In genomic region chr1:134775631-134776030, GRCm38 (mm10) we compare ENCODE assay signal across 17 mouse cellular contexts.
DNase-seq lines count a peak whose midpoint lies in the region; ATAC-seq and TF ChIP-seq lines count a peak whose summit lies in the region.
"Had no signal": no experiment of that assay in that cellular context is flagged by ENCODE, and none has a peak within 500 bp of the region (broad histone marks: within the 10 kb centered on the region; RNA-seq: fewer than 3 reads in every experiment).

No protein-coding gene starts in this region.

- 58% methylated on average over 3 of the region's 3 CpGs for WGBS in heart, embryonic 12.5 days
- 31% methylated on average over 3 of the region's 3 CpGs for WGBS in lung, embryonic 14.5 days
- 30% methylated on average over 3 of the region's 3 CpGs for WGBS in intestine, embryonic 15.5 days
- 33% methylated on average over 3 of the region's 3 CpGs for WGBS in stomach, postnatal 0 days

- DNase-seq in heart, adult 11 months: peak; percentile 65
- DNase-seq in lung, embryonic 14.5 days: no peak
- DNase-seq in lung, postnatal 10 days: no peak
- DNase-seq in stomach, postnatal 0 days (ENCODE audit: low spot score): no peak
- DNase-seq in cerebellum, adult 11 months: no peak
- DNase-seq: cerebellum, adult 11-12 months; cerebellum, postnatal 36 days; heart, postnatal 36 days; right cerebral cortex, postnatal 4 days; thymus, postnatal 14 days had no signal

- no peak for ATAC-seq in heart, embryonic 12.5 days (ENCODE audit: insufficient number of reproducible peaks, low FRiP score)
- ATAC-seq in lung, embryonic 14.5 days (ENCODE audit: insufficient read depth): no peak
- no peak for ATAC-seq in intestine, embryonic 15.5 days
- ATAC-seq in stomach, postnatal 0 days (ENCODE audit: low FRiP score, low TSS enrichment): no peak
- ATAC-seq: forebrain, embryonic 16.5 days; lung, postnatal 0 days had no signal

- H3K27me3 ChIP-seq in heart, embryonic 12.5 days (replicated peaks): no peaks in the 10 kb centered on the region
- H3K27me3 ChIP-seq in lung, embryonic 14.5 days (ENCODE audit: insufficient read depth, low read length): no peaks in the 10 kb centered on the region
- no peaks in the 10 kb centered on the region for H3K27me3 ChIP-seq in intestine, embryonic 15.5 days (replicated peaks)
- no peaks in the 10 kb centered on the region for H3K27me3 ChIP-seq in stomach, postnatal 0 days (ENCODE audit: control insufficient read depth, insufficient read depth, low read length)
- H3K27me3 ChIP-seq: neural tube, embryonic 13.5 days had no signal

- no peaks in the 10 kb centered on the region for H3K9me3 ChIP-seq in heart, embryonic 12.5 days (replicated peaks)
- H3K9me3 ChIP-seq in lung, embryonic 14.5 days (ENCODE audit: low read depth, low read length): no peaks in the 10 kb centered on the region
- no peaks in the 10 kb centered on the region for H3K9me3 ChIP-seq in intestine, embryonic 15.5 days
- no peaks in the 10 kb centered on the region for H3K9me3 ChIP-seq in stomach, postnatal 0 days (ENCODE audit: control insufficient read depth, low read length)
- H3K9me3 ChIP-seq: neural tube, embryonic 13.5 days had no signal

- H3K4me1 ChIP-seq in heart, embryonic 12.5 days (replicated peaks): peaks cover 50% of the 10 kb centered on the region
- peaks cover 25% of the 10 kb centered on the region for H3K4me1 ChIP-seq in lung, embryonic 14.5 days (ENCODE audit: insufficient read depth)
- peaks cover 49% of the 10 kb centered on the region for H3K4me1 ChIP-seq in intestine, embryonic 15.5 days (replicated peaks)
- peaks cover 8% of the 10 kb centered on the region; the same call in 1 of the 2 replicates for H3K4me1 ChIP-seq in stomach, postnatal 0 days (replicated peaks; ENCODE audit: control insufficient read depth, insufficient read depth)

- H3K4me3 ChIP-seq in heart, embryonic 12.5 days: no peak overlapping the region
- H3K4me3 ChIP-seq in lung, embryonic 14.5 days (ENCODE audit: low read depth, low read length): no peak overlapping the region
- H3K4me3 ChIP-seq in intestine, embryonic 15.5 days (replicated peaks): no peak overlapping the region
- no peak overlapping the region for H3K4me3 ChIP-seq in stomach, postnatal 0 days (ENCODE audit: low read depth, low read length)
- H3K4me3 ChIP-seq: erythroblast, embryonic 14.5 days; left cerebral cortex, adult 2 months; neural tube, embryonic 13.5 days had no signal

- no peak for TF ChIP-seq CTCF in lung, embryonic 14.5 days (IDR thresholded peaks at IDR 0.05; ENCODE audit: low read depth)
- TF ChIP-seq CTCF in stomach, postnatal 0 days (IDR thresholded peaks at IDR 0.05; ENCODE audit: low read depth): no peak

- H3K9ac ChIP-seq in heart, embryonic 12.5 days: no peak overlapping the region
- no peak overlapping the region for H3K9ac ChIP-seq in lung, embryonic 14.5 days
- no peak overlapping the region for H3K9ac ChIP-seq in intestine, embryonic 15.5 days
- no peak overlapping the region for H3K9ac ChIP-seq in stomach, postnatal 0 days (ENCODE audit: low read length)

- H3K4me2 ChIP-seq in heart, embryonic 12.5 days: no peak overlapping the region
- no peak overlapping the region for H3K4me2 ChIP-seq in lung, embryonic 14.5 days
- no peak overlapping the region for H3K4me2 ChIP-seq in intestine, embryonic 15.5 days (replicated peaks)
- no peak overlapping the region for H3K4me2 ChIP-seq in stomach, postnatal 0 days (replicated peaks; ENCODE audit: low read depth)
- H3K4me2 ChIP-seq: neural tube, embryonic 13.5 days had no signal

- H3K27ac ChIP-seq in heart, embryonic 12.5 days (ENCODE audit: poor library complexity, severe bottlenecking): no peak overlapping the region
- H3K27ac ChIP-seq in lung, embryonic 14.5 days (ENCODE audit: low read depth): peak overlapping the region; percentile 95; the same call in 1 of the 2 replicates
- H3K27ac ChIP-seq in intestine, embryonic 15.5 days: peak overlapping the region; percentile 89
- H3K27ac ChIP-seq in stomach, postnatal 0 days (replicated peaks): peak overlapping the region; percentile 88
- H3K27ac ChIP-seq: left cerebral cortex, adult 2 months had no signal

- H3K36me3 ChIP-seq in heart, embryonic 12.5 days: peaks cover 55% of the 10 kb centered on the region
- peaks cover 13% of the 10 kb centered on the region; the same call in 1 of the 2 replicates for H3K36me3 ChIP-seq in lung, embryonic 14.5 days (ENCODE audit: insufficient read depth)
- 0 out of 2 replicates have a peak, but pooled peaks cover 4% of the 10 kb centered on the region for H3K36me3 ChIP-seq in intestine, embryonic 15.5 days
- peaks cover 5% of the 10 kb centered on the region; the same call in 1 of the 2 replicates for H3K36me3 ChIP-seq in stomach, postnatal 0 days (ENCODE audit: control insufficient read depth, insufficient read depth, low read length)

- no peak for TF ChIP-seq EP300 in stomach, postnatal 0 days (optimal IDR thresholded peaks at IDR 0.05)
